Mouse (Mus musculus) cerebral cortex, adult 2 months (tissue): Measurements from ENCODE around the gene Mtrex.

Source experiments
- WGBS: fragments of 180-500 bp; shearing (Covaris S2); methylation state at CpG from one replicate; pipeline ENCODE4 v1.1.7; 2018; 5-methylcytosine and 5-hydroxymethylcytosine counted together

The Mtrex gene

DNA sequence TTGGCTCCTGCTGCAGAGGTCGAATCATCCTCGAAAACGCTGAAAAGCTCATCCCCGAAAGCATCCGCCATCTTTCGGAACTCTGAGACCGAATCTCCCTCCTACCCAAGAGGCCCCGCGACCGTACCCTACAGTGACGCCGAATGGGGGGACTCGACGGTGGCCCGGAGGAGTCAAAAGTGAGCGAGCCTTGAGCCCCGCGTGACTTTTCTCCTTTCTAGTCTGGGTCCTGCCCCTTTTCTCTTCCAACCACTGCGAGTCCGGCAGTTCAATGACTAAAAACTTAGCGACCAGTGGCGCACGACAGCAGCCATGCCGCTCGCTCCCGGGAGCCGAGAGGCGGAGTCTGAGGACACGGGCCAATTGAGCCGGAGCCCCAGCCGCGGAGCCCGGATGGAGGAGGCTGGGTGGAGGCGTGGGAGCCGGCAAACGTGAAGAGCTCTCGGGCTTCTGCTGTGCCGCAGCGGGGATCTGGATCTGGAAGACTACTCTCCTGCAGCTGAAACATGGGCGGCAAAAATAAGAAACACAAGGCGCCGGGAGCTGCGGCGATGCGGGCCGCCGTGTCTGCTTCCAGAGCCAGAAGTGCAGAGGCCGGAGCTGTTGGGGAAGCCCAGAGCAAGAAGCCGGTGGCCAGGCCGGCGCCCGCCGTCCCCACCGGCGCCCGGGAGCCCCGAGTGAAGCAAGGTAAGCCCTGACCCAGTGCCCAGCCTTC is at the start of gene Mtrex, which contains the start of gene Dhx29:
Mtrex (minus strand) TSS at position 112 of the 715 bp plus-strand sequence.
Dhx29 (plus strand) TSS at position 168 of the 715 bp plus-strand sequence.
- WGBS, result under 1% methylated on average over 57 of the region's 57 CpGs

DNA sequence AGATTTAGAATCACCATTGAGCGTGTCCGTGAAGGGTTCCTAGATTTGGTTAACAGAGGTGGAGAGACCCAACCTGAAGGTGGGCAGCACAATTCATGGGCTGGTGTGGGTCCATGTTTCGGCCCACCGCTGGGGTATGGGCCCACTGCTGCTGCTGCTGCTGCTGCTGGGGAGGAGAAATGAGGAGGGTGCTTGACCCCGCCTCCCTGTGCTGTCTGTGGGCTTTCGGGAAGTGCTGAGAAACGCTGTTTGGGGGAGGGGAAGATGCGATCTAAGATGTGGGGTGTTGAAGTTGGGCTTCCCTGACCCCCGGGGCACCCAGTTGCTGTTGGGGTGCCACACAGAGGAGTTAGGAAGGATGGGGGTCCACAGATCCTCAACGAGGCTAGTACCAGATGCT is 49.5 kb upstream of the Mtrex start:
- WGBS, result 44% methylated on average over 10 of the region's 10 CpGs

GRCm38 (mm10) chr13:112967267-112967666 is 40.1 kb upstream of the Mtrex start:
- 97% methylated on average over 5 of the region's 5 CpGs for WGBS

DNA sequence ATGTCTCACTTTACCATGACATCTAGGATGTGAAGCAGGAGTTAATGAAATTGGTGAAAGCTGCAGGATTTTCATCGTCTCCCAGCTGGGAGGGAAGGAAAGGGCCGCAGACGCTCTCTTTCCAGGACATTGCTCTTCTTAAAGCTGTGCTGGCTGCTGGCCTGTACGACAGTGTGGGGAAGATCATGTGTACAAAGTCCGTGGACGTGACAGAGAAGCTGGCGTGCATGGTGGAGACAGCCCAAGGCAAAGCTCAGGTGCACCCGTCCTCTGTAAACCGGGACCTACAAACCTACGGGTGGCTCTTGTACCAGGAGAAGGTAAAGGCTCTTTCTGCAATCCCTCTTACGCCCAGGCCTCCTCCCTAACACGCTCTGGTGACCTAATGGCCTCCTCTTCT is 37.2 kb upstream of the Mtrex start:
- 95% methylated on average over 12 of the region's 12 CpGs for WGBS

- 91% methylated on average over 5 of the region's 5 CpGs for WGBS
These were observed 35.9 kb upstream of the Mtrex start for GRCm38 (mm10) chr13:112963081-112963480.

DNA sequence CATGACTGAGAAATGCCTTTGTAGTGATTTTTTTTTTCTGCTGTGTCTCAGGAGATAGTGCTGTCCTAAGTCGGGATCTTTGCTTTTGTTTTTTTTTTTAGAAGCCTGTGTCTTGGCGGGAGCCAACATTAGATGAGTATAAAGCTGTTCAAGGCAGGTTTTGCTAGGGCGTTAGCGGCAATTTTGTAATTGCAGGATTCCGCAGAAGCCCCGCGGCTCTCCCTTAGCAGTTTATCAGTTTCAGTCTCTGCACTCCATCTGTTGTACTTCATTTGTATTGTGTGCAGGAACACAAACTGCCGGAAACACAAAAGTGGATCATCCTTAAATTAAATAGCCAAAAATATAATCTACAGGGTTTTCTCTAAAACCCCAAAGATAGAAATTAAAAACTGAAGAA is 26.9 kb upstream of the Mtrex start:
- WGBS, result 59% methylated on average over 8 of the region's 8 CpGs

GRCm38 (mm10) chr13:112945900-112946299 is 18.7 kb upstream of the Mtrex start:
- 72% methylated on average over 6 of the region's 6 CpGs for WGBS

- WGBS, result 61% methylated on average over 9 of the region's 9 CpGs
These were observed 18.1 kb upstream of the Mtrex start for GRCm38 (mm10) chr13:112945312-112945711.

- 74% methylated on average over 15 of the region's 15 CpGs for WGBS
These were observed 14.7 kb upstream of the Mtrex start for GRCm38 (mm10) chr13:112941879-112942330.

DNA sequence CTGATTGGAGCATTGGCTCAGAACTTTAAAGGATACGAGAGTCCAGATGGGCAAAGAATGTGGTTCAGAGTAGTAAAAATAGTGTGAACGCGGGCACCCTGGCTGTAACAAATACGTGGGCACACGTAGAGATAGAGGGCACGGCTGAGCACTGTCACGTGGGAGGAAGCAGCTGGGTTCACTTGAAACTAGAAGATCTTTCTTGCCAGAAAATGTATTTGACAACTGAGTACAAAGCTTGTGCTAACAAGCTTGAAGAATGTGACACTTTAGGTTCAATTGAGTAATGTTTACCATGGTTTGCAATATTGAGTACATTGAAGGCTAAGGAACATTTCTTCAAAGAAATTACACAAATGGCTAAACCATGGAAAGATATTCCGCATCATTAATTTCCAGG is 10.9 kb upstream of the Mtrex start:
- WGBS, result 60% methylated on average over 8 of the region's 8 CpGs

- WGBS, result 5% methylated on average over 8 of the region's 8 CpGs
These were observed 955 bp upstream of the Mtrex start for GRCm38 (mm10) chr13:112928038-112928668.

DNA sequence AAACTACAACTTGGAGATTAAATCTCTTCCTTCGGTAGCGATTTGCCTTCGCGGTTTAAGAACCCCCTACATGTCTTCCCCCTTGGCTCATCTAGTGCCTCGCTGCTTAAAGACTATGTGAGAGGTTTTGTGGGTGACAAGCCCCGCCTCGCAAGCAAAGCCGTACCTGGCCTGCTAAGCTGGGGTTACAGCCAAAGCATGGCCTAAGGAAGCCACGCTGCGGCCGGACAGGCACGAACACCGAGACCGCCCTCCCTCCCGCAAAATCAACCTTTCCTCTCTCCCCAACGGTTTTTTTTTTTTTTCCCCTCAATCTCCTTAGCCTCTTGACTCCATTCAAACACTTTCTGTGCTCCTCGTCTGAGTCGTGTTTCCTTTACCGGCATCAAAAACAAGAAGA is 402 bp downstream of the Mtrex start:
- under 1% methylated on average over 19 of the region's 19 CpGs for WGBS

GRCm38 (mm10) chr13:112925976-112926375 is 1.2 kb downstream of the Mtrex start:
- 63% methylated on average over 4 of the region's 4 CpGs for WGBS

GRCm38 (mm10) chr13:112925266-112925665 is 1.9 kb downstream of the Mtrex start:
- WGBS, result 56% methylated on average over 6 of the region's 6 CpGs

DNA sequence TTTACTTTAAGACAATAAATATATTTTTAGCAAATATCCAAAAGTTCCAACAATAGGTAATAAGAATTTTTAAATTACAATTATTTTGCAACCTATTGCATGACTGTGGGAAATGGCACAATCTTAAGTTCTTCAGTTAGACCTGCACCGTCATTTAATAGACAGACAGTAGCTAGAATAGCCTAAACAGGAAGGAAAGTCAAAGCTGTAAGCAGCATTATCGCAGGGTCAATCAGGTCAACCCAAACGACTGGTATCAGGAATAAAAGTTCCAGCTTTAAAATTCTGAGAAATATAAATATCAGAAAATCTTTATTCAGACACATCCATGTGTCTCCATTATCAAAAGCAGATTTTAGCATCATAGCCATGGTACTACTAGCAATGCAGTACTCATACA is 6.3 kb downstream of the Mtrex start:
- WGBS, result 88% methylated on average over 3 of the region's 3 CpGs

DNA sequence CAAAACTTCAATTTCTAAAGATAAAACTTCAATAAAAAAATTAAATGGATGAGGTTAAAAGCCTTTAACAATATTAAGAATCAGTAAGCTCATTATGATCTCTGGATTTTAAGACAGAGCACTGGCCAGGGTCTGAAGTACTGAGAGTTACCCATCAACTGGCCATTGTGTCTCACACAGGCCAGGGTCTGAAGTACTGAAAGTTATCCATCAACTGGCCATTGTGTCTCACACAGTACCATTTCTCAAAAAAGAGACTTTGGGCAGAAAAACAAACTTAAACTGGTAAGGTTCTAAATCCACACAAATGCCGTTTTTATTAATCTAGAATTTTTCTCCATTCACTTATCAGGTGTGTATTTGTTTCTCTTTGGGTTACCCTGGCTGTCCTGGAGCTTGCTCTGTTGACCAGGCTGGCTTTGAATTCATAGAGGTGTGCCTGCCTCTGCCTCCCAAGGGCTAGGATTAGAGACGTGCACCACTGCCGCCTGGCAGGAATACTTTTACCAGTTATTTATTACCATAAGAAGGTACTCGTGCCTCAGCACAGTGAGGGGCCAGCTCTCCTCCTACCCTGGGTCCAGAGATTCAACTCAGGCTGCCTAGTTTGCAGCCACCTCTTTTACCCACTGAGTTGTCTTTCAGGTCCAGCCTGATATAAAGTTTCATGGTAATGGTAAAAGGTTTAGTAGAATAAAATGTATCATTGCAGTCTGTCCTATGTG is 7.9 kb downstream of the Mtrex start:
- WGBS, result 89% methylated on average over 4 of the region's 4 CpGs

GRCm38 (mm10) chr13:112910434-112910833 is 16.8 kb downstream of the Mtrex start:
- WGBS, result 57% methylated on average over 4 of the region's 4 CpGs

GRCm38 (mm10) chr13:112909663-112910062 is 17.5 kb downstream of the Mtrex start:
- 48% methylated on average over 4 of the region's 4 CpGs for WGBS

DNA sequence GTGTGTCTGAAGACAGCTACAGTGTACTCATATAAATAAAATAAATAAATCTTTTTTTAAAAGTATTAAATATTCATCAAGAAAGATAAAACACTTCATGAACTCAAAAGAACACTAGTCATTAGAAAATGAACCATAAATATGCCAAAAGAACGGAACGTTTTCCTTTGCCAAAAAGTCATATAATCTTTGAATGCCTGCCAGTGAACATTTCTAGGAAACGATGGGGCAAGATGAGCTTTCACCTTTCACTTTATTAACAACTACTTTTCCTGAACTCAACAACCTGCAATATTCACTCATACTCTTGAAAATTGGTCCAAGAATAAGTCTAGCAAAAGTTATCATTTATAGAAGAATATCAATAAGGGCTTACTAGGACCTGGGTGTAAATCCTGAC is 25.0 kb downstream of the Mtrex start:
- WGBS, result 84% methylated on average over 3 of the region's 3 CpGs

- 96% methylated on average over 12 of the region's 12 CpGs for WGBS
These were observed 40.0 kb downstream of the Mtrex start for GRCm38 (mm10) chr13:112887234-112887633.

DNA sequence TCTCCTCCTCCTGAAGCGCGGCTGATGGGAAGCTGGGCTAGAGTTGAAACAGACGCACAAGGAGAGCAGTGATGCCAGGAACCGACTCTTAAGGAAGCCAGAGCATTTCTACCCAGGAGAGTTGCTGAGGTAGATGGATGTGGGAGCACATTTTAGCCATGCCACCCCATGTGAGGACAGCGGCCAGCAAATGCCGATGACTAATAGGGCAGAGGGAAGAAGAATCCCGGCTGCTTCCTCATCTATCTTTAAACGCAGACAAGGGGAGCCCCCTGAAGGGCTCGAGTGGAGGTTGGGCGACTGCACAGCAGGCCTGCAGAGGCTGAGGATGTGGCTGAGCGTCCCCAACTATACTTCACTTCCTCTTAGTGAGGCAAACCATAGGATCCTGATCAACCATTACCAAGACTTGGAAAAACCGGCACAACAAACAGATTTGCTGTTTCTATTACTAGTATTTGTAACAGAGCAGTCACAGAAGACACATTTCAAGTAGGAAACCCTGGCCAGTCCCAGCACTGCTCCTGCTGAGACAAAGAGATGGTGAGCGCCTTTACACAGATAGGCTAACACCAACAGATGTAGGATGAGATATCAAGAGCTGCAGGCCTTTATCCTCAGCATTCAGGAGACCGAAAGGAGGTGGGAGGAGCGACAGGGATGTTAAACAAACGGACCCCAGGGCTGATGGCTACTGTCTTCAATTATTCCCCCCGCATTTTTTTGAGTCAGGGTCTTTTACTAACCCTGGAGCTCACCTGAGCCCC is 55.5 kb downstream of the Mtrex start:
- WGBS, result 66% methylated on average over 17 of the region's 17 CpGs
